ENCODE assay signal across 22 mouse cellular contexts in genomic region chr12:108693592-108693991, GRCm38 (mm10). TPM values are rescaled to one million over a fixed set of nuclear protein-coding genes. Genes with fewer than 3 reads are reported as not detected.
DNase-seq lines count a peak whose midpoint lies in the region; ATAC-seq and TF ChIP-seq lines count a peak whose summit lies in the region.
"Had no signal": no experiment of that assay in that cellular context is flagged by ENCODE, and none has a peak within 500 bp of the region (broad histone marks: within the 10 kb centered on the region; RNA-seq: fewer than 3 reads in every experiment).

No protein-coding gene starts in this region.

- no peak for TF ChIP-seq POLR2A in lung, adult 2 months (IDR thresholded peaks at IDR 0.05; ENCODE audit: borderline replicate concordance, extremely low read depth, low read depth, low read length)

- no peak overlapping the region for H3K27ac ChIP-seq in hindbrain, embryonic 15.5 days (replicated peaks)
- H3K27ac ChIP-seq in hindbrain, embryonic 10.5 days, result no peak overlapping the region
- no peak overlapping the region for H3K27ac ChIP-seq in midbrain, embryonic 12.5 days (replicated peaks)
- no peak overlapping the region for H3K27ac ChIP-seq in midbrain, embryonic 11.5 days (ENCODE audit: low read depth, low read length)
- peak overlapping the region; percentile 52; the same call in 1 of the 2 replicates for H3K27ac ChIP-seq in intestine, embryonic 16.5 days (ENCODE audit: low read length)
- H3K27ac ChIP-seq: forebrain, embryonic 12.5 days; gastrocnemius, adult 2 months; limb, embryonic 12.5 days; liver, embryonic 13.5 days had no signal

- DNase-seq in hindbrain, embryonic 10.5 days (ENCODE audit: low spot score), result no peak
- DNase-seq in midbrain, embryonic 11.5 days (ENCODE audit: low spot score, missing footprints), result no peak
- DNase-seq in G1E (ENCODE audit: low spot score), result no peak
- no peak for DNase-seq in lung, adult 2 months
- DNase-seq in MN1 (ENCODE audit: low spot score), result no peak
- DNase-seq: adrenal gland, postnatal 36 days; cerebellum, adult 9-11 months; gastrocnemius, adult 2 months; kidney, postnatal 4 days; liver, embryonic 13.5 days; lung, embryonic 14.5 days had no signal

- no peak overlapping the region for H3K4me3 ChIP-seq in hindbrain, embryonic 15.5 days
- H3K4me3 ChIP-seq in hindbrain, embryonic 10.5 days, result no peak overlapping the region
- H3K4me3 ChIP-seq in midbrain, embryonic 12.5 days, result no peak overlapping the region
- no peak overlapping the region for H3K4me3 ChIP-seq in midbrain, embryonic 11.5 days (ENCODE audit: low read depth, low read length)
- peak overlapping the region; percentile 0; the same call in 1 of the 2 replicates for H3K4me3 ChIP-seq in G1E (ENCODE audit: low read depth, low read length)
- no peak overlapping the region for H3K4me3 ChIP-seq in intestine, embryonic 16.5 days (ENCODE audit: low read length)
- H3K4me3 ChIP-seq in lung, adult 2 months (replicated peaks; ENCODE audit: extremely low read depth, low read depth, low read length), result no peak overlapping the region
- H3K4me3 ChIP-seq: forebrain, embryonic 12.5 days; gastrocnemius, adult 2 months; limb, embryonic 12.5 days; liver, embryonic 13.5 days had no signal

- no peaks in the 10 kb centered on the region for H3K9me3 ChIP-seq in hindbrain, embryonic 15.5 days
- no peaks in the 10 kb centered on the region for H3K9me3 ChIP-seq in hindbrain, embryonic 10.5 days
- no peaks in the 10 kb centered on the region for H3K9me3 ChIP-seq in midbrain, embryonic 12.5 days
- H3K9me3 ChIP-seq in midbrain, embryonic 11.5 days (ENCODE audit: control insufficient read depth, low read length), result no peaks in the 10 kb centered on the region
- peaks cover 96% of the 10 kb centered on the region for H3K9me3 ChIP-seq in G1E (replicated peaks)
- H3K9me3 ChIP-seq in intestine, embryonic 16.5 days (ENCODE audit: control insufficient read depth, low read length), result no peaks in the 10 kb centered on the region
- H3K9me3 ChIP-seq: forebrain, embryonic 12.5 days; limb, embryonic 12.5 days; liver, embryonic 13.5 days had no signal

- no peaks in the 10 kb centered on the region for H3K36me3 ChIP-seq in hindbrain, embryonic 15.5 days
- peaks cover 14% of the 10 kb centered on the region for H3K36me3 ChIP-seq in hindbrain, embryonic 10.5 days
- H3K36me3 ChIP-seq in midbrain, embryonic 12.5 days, result 0 out of 2 replicates have a peak, but pooled peaks cover 3% of the 10 kb centered on the region
- H3K36me3 ChIP-seq in midbrain, embryonic 11.5 days (ENCODE audit: control insufficient read depth, insufficient read depth, low read length), result no peaks in the 10 kb centered on the region
- H3K36me3 ChIP-seq in G1E (replicated peaks), result no peaks in the 10 kb centered on the region
- H3K36me3 ChIP-seq in intestine, embryonic 16.5 days (ENCODE audit: control insufficient read depth, insufficient read depth, low read length), result no peaks in the 10 kb centered on the region
- H3K36me3 ChIP-seq: liver, embryonic 13.5 days had no signal

- H3K9ac ChIP-seq in hindbrain, embryonic 15.5 days, result no peak overlapping the region
- H3K9ac ChIP-seq in midbrain, embryonic 12.5 days (replicated peaks), result no peak overlapping the region
- H3K9ac ChIP-seq in midbrain, embryonic 11.5 days (ENCODE audit: low read length), result no peak overlapping the region
- H3K9ac ChIP-seq in intestine, embryonic 16.5 days (ENCODE audit: low read depth, low read length), result peak overlapping the region; percentile 25; the same call in 1 of the 2 replicates
- H3K9ac ChIP-seq: forebrain, embryonic 12.5 days; limb, embryonic 12.5 days; liver, embryonic 13.5 days; lung, embryonic 14.5 days had no signal

- no peaks in the 10 kb centered on the region for H3K27me3 ChIP-seq in hindbrain, embryonic 15.5 days
- no peaks in the 10 kb centered on the region for H3K27me3 ChIP-seq in hindbrain, embryonic 10.5 days (ENCODE audit: insufficient read depth, poor library complexity, severe bottlenecking)
- no peaks in the 10 kb centered on the region for H3K27me3 ChIP-seq in midbrain, embryonic 12.5 days
- no peaks in the 10 kb centered on the region for H3K27me3 ChIP-seq in midbrain, embryonic 11.5 days (ENCODE audit: control insufficient read depth, insufficient read depth, low read length)
- H3K27me3 ChIP-seq in G1E (ENCODE audit: insufficient read depth, low read length), result no peaks in the 10 kb centered on the region; the same call in 1 of the 2 replicates
- no peaks in the 10 kb centered on the region for H3K27me3 ChIP-seq in intestine, embryonic 16.5 days (replicated peaks; ENCODE audit: control insufficient read depth, insufficient read depth, low read length)
- H3K27me3 ChIP-seq: forebrain, embryonic 12.5 days; limb, embryonic 12.5 days; liver, embryonic 13.5 days; Patski had no signal

- no peak overlapping the region for H3K4me2 ChIP-seq in hindbrain, embryonic 15.5 days
- no peak overlapping the region for H3K4me2 ChIP-seq in midbrain, embryonic 12.5 days (replicated peaks)
- no peak overlapping the region for H3K4me2 ChIP-seq in midbrain, embryonic 11.5 days
- no peak overlapping the region for H3K4me2 ChIP-seq in intestine, embryonic 16.5 days (ENCODE audit: low read depth, low read length)
- H3K4me2 ChIP-seq: forebrain, embryonic 12.5 days; limb, embryonic 12.5 days; liver, embryonic 13.5 days; lung, embryonic 14.5 days had no signal

- 78% methylated on average over 2 of the region's 2 CpGs for WGBS in hindbrain, embryonic 15.5 days
- WGBS in hindbrain, embryonic 10.5 days, result 79% methylated on average over 2 of the region's 2 CpGs
- WGBS in midbrain, embryonic 12.5 days, result 70% methylated on average over 2 of the region's 2 CpGs
- 54% methylated on average over 2 of the region's 2 CpGs for WGBS in midbrain, embryonic 11.5 days
- 54% methylated on average over 2 of the region's 2 CpGs for WGBS in intestine, embryonic 16.5 days
- 68% methylated on average over 2 of the region's 2 CpGs for WGBS in lung, adult 2 months

- peak; percentile 15; the same call in 1 of the 2 replicates for ATAC-seq in hindbrain, embryonic 15.5 days (ENCODE audit: low FRiP score, low read depth)
- ATAC-seq in midbrain, embryonic 12.5 days (ENCODE audit: low FRiP score, low read depth), result 0 out of 2 replicates have a peak, but pooled peaks have one; percentile 31
- no peak for ATAC-seq in midbrain, embryonic 11.5 days (ENCODE audit: low FRiP score)
- ATAC-seq in G1E (ENCODE audit: extremely low read depth, insufficient number of reproducible peaks, low FRiP score, poor library complexity, severe bottlenecking), result no peak
- no peak for ATAC-seq in intestine, embryonic 16.5 days
- ATAC-seq: CD4-positive, CD25-positive, alpha-beta regulatory T cell, adult 4 months; Patski had no signal

- TF ChIP-seq CTCF in G1E (IDR thresholded peaks at IDR 0.05; ENCODE audit: low read depth, low read length), result no peak
- TF ChIP-seq CTCF in lung, adult 2 months (IDR thresholded peaks at IDR 0.05; ENCODE audit: insufficient read depth, low read length), result no peak

- no peaks in the 10 kb centered on the region for H3K4me1 ChIP-seq in hindbrain, embryonic 15.5 days (replicated peaks)
- H3K4me1 ChIP-seq in hindbrain, embryonic 10.5 days (replicated peaks), result peaks cover 15% of the 10 kb centered on the region
- no peaks in the 10 kb centered on the region for H3K4me1 ChIP-seq in midbrain, embryonic 12.5 days
- H3K4me1 ChIP-seq in midbrain, embryonic 11.5 days (ENCODE audit: control insufficient read depth, insufficient read depth, low read length), result no peaks in the 10 kb centered on the region
- no peaks in the 10 kb centered on the region for H3K4me1 ChIP-seq in G1E (ENCODE audit: insufficient read depth, low read depth, low read length)
- H3K4me1 ChIP-seq in intestine, embryonic 16.5 days (ENCODE audit: control insufficient read depth, insufficient read depth, low read length), result peaks cover 52% of the 10 kb centered on the region
- no peaks in the 10 kb centered on the region for H3K4me1 ChIP-seq in lung, adult 2 months (ENCODE audit: control insufficient read depth, insufficient read depth, low read length)
- H3K4me1 ChIP-seq: forebrain, embryonic 12.5 days; liver, embryonic 13.5 days had no signal

RNA-seq across cellular contexts. Expression of gene Degs2, which starts 8.5 kb away (rescaled TPM):
- polyA plus RNA-seq in hindbrain, embryonic 15.5 days (2015; fragmentation: Nextera tagmentation; extraction: Ambion mirVana), result 2.4 and 3.2 TPM in 2 replicates
- polyA plus RNA-seq in hindbrain, embryonic 10.5 days (2016; fragmentation: Nextera tagmentation; extraction: Ambion mirVana), result 1.6 and 2.1 TPM in 2 replicates
- polyA plus RNA-seq in midbrain, embryonic 12.5 days (2016; fragmentation: Nextera tagmentation; extraction: Ambion mirVana), result 2.5 and 2.7 TPM in 2 replicates
- 1.0 TPM in 2 replicates for polyA plus RNA-seq in midbrain, embryonic 11.5 days (2014; fragmentation: Nextera tagmentation; extraction: Ambion mirVana)
- not detected in 2 replicates for total RNA-seq in G1E (2014; fragmentation: Nextera tagmentation)
- not detected in 2 replicates for total RNA-seq in G1E (2017)
- polyA plus RNA-seq in G1E (2012), result not detected in 2 replicates
- 161 and 181 TPM in 2 replicates for polyA plus RNA-seq in intestine, embryonic 16.5 days (2015; fragmentation: Nextera tagmentation; extraction: Ambion mirVana)
- polyA plus RNA-seq in lung, adult 2 months (2012; rRNA removed), result 2.0 and 5.3 TPM in 2 replicates
- total RNA-seq: common myeloid progenitor, adult 5-6 weeks; gastrocnemius, adult 2 months; gastrocnemius, postnatal 4 days; hematopoietic stem cell, adult 5-6 weeks; monocyte, adult 5-6 weeks had no signal

Comparison
In these comparisons a context has a peak if more than half of its experiments do, and no peak if none do; other contexts are left out.
1. ATAC-seq: peak in hindbrain, embryonic 15.5 days (single experiment) and midbrain, embryonic 12.5 days (single experiment); none in midbrain, embryonic 11.5 days (single experiment), G1E (single experiment) and intestine, embryonic 16.5 days (single experiment).
2. RNA of gene Degs2, which starts 8.5 kb away (polyA plus RNA-seq): 161 to 181 TPM in intestine, embryonic 16.5 days; 2.0 to 5.3 TPM in lung, adult 2 months, 2.5 to 2.7 TPM in midbrain, embryonic 12.5 days, 2.4 to 3.2 TPM in hindbrain, embryonic 15.5 days, 1.6 to 2.1 TPM in hindbrain, embryonic 10.5 days, 1.0 TPM in midbrain, embryonic 11.5 days and not detected in G1E; every median in the first group is over 10 times any median in the second.